Mouse (Mus musculus) cortical plate, adult 2 months (tissue): ENCODE results near the gene Parva.

Experiments
- CTCF ChIP-seq: fragments of 200-500 bp; IDR thresholded peaks from 2 replicates; pipeline ENCODE4 v1.5.1; 2011; ENCODE audit warnings: mild to moderate bottlenecking, control low read depth, low read length; ENCODE audit not compliant: insufficient read depth; ENCODE audit errors: extremely low read depth
- POLR2A ChIP-seq: fragments of 200-500 bp; IDR thresholded peaks from 2 replicates; pipeline ENCODE4 v1.6.1; 2011; ENCODE audit warnings: mild to moderate bottlenecking, low read length, control low read depth; ENCODE audit not compliant: insufficient read depth; ENCODE audit errors: extremely low read depth

DNA sequence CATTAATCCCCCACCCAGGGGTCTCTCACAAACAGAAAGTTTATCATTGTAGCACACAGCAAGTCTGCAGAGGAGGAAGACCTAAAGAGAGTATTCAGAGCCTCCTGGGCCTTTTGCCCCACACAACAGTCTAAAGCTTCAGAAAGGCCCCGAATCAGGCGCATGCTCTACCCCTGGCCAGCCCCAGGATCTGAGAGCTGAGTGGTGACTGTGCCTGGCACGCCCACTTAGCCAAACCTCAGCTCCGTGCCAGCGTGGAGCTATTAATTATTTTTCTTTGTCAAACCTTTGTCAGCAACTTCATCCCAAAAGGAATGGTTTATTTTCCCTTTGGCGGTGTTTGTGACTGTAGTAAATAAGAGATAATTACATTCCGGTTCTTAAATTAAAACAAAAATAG, 44.0 kb downstream of the Parva start:
- TF ChIP-seq POLR2A, result no peak
- TF ChIP-seq CTCF, result no peak
